Mouse (Mus musculus) erythroblast, adult 5-6 weeks (primary cell): ENCODE measurements around the gene Hectd3. TPM values are rescaled to one million over a fixed set of nuclear protein-coding genes. Genes with fewer than 3 reads are reported as not detected.

Experiments
- ATAC-seq: replicated peaks from 2 replicates; pipeline ENCODE4 v1.8.0; 2016; ENCODE audit warnings: moderate number of reproducible peaks, mild to moderate bottlenecking, moderate TSS enrichment, inconsistent platforms; ENCODE audit not compliant: poor library complexity, low FRiP score, severe bottlenecking
- total RNA-seq, 2 experiments: library from RNA; stranded (forward) in 1 of 2; stranded (reverse) in 1 of 2; fragments of 150-400 nt in 1 of 2; fragments of 200-764, 138-1000 nt in 1 of 2; gene quantifications; 2 replicates each; pipeline versions ENCODE4 v1.2.3 to v1.2.4; 2015 to 2017; ENCODE audit warnings: low replicate concordance in 2 of 2

The Hectd3 gene
- total RNA-seq (2015; ENCODE audit: low replicate concordance): 5.8 and 7.9 TPM in 2 replicates
- 7.8 and 12.3 TPM in 2 replicates for total RNA-seq (2017; ENCODE audit: low replicate concordance)

DNA sequence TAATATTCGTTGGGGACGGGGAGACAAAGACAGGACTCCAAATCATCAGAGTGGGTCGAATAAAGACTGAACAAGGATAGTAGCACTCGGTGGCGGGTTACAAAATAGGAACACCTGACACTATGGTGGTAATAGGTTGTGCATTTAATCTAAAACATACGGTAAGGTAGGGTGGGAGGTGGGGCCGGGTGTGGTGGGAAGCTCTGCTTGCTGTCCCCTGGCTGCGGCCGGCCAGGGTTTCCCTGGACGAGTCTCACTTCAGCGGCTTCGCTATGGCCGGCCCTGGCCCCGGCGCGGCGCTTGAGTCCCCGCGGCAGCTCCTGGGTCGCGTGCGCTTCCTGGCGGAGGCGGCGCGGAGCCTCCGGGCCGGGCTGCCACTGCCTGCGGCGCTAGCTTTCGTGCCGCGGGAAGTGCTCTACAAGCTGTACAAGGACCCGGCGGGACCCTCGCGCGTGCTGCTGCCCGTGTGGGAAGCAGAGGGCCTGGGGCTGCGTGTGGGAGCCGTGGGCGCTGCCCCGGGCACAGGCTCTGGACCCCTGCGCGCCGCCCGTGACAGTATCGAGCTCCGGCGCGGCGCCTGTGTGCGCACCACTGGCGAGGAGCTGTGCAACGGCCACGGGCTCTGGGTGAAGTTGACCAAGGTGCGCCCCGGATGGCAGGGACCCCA lies at the start of gene Hectd3:
Hectd3 (plus strand) TSS at position 187 of the 667 bp plus-strand sequence.
- peak; percentile 62 for ATAC-seq

DNA sequence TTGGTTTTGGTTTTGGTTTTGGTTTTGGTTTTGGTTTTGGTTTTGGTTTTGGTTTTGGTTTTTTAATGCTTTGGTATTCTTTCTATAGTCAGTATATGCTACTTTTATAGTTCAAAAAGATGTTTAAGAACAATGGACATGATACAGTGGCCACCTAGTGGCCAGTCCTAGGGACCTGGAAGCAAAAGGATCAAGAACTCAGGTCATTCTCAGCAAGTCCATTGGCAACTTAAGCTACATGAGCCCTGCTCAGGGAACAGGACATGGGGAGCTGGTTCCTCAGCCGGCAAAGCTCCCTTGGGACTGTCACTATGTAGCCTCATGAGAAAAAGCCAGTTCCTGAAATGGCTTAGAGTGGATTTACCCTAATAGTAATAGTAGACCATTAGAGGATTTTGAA lies 43.5 kb upstream of the Hectd3 start:
- no peak for ATAC-seq

DNA sequence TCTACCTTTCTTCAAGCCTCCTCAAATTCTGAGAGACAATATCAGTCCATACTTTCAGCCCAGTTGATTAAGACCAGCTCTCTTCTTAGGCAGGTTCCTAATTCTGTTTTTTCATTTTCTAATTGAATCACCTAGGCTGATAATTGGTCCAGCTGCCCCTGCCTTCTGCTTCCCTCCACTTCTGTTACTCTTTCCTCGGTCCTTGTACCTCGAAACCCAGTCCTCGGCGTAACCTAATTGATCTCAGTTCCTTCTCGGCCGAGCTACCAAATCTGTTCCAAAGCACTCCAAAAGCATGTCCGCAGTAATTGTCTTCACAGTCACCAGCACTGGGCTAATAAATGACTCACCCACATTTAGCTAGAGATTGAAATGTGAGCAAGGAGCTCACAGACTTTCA lies 40.2 kb upstream of the Hectd3 start:
- no peak for ATAC-seq

- ATAC-seq: no peak
These were observed 18.6 kb upstream of the Hectd3 start for GRCm38 (mm10) chr4:116976503-116976902.

- no peak for ATAC-seq
These were observed 9.4 kb upstream of the Hectd3 start for GRCm38 (mm10) chr4:116985681-116986080.

GRCm38 (mm10) chr4:116986400-116987121 lies 8.6 kb upstream of the Hectd3 start:
- peak; percentile 85 for ATAC-seq

DNA sequence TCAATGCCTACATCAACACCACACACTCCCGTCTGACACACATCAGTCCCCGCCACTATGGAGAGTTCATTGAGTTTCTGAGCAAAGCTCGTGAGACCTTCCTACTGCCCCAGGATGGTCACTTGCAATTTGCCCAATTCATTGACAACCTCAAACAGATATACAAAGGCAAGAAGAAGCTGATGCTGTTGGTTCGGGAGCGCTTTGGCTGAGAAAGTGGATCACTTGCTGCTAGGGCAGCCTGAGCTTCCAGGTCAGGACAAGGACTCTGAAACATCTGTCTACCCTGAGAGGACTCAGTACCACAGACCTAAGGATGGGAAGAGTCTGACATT lies 8.0 kb upstream of the Hectd3 start:
- no peak for ATAC-seq

GRCm38 (mm10) chr4:116989731-116990130 lies 5.4 kb upstream of the Hectd3 start:
- no peak for ATAC-seq

DNA sequence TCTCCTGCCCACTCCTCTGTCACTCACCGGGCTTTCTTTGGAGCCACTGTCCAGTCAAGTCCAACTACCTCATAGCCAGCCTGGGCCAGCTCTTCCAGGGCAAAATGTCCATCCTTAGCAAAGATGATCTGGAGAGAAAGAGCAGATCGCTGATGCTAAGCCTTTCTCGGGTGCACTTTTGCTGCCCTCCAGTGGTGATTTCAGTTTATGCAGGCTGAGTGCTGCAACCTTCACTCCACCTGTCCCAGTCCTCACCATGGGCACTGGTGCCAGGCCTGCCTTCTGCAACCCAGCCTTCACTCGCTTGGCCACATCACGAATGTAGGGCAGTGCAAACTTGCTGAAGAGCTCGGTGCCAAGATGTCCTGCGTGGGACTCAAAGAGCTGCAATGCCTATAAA lies 3.8 kb upstream of the Hectd3 start:
- ATAC-seq: peak; percentile 25

- ATAC-seq: peak; percentile 79
These were observed 1.2 kb upstream of the Hectd3 start, which contains the start of gene Urod for GRCm38 (mm10) chr4:116993672-116994621. Urod (minus strand) TSS chr4:116994413.

GRCm38 (mm10) chr4:116995798-116996135 lies 650 bp downstream of the Hectd3 start:
- peak; percentile 24 for ATAC-seq

DNA sequence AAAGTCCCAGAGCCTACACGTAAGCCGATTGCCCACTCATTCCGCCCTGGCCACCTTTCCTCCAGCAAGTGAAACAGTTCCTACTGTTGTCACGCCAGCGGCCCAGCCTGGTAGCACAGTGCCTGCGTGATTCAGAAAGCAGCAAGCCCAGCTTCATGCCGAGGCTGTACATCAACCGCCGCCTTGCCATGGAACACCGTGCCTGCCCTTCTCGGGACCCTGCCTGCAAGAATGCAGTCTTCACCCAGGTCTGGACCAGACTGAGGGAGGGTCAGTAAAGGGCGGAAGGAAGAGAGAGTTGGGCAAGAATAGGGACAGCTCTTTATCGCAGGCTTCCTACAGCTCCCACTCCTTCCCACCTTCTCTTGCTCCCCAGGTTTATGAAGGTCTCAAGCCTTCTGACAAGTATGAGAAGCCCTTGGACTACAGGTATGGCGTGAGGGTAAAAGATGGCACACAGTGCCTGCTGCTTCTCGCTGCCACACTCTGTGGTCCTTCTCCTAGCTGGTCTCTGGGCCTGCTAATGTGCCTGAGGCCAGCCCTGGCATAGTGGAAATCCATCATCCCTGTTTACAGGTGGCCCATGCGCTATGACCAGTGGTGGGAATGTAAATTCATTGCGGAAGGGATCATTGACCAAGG lies 4.5 kb downstream of the Hectd3 start:
- no peak for ATAC-seq

GRCm38 (mm10) chr4:117001957-117002356 lies 6.8 kb downstream of the Hectd3 start:
- ATAC-seq: no peak

DNA sequence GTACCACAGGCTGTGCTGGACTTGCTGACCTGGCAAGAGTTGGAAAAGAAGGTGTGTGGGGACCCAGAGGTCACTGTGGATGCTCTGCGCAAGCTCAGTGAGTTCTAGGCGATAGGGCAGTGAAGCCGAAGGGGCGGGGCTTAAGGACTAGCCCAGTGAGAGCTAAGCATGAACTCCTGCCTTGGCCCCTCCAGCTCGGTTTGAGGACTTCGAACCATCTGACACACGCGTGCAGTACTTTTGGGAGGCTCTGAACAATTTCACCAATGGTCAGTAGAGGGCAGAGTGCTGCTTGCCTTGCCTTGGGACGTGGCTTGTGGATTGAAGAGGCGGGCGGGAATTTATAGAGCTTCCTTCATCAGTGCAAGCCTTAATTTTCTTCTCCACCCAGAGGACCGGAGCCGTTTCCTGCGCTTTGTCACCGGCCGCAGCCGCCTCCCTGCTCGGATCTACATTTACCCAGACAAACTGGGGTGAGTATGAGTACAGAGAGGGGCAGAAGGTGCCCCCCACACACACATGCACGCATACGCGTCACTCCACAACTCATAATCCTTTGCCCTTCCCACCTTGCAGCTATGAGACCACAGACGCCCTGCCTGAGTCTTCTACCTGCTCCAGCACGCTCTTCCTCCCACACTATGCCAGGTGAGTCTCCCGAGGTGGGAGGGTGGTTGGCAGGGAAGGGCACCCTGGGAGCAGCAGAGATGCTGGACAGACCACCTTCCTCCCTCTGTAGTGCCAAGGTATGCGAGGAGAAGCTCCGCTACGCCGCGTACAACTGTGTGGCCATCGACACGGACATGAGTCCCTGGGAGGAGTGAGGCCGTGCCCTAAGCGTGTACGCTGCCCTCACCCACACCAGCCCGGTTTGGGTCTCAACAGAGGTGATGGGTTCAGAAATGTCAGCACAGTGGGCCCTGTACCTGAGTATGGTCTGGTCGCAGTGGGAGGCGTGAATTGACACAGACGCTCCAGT lies 7.7 kb downstream of the Hectd3 start:
- ATAC-seq: peak; percentile 69

- no peak for ATAC-seq
These were observed 9.5 kb downstream of the Hectd3 start for GRCm38 (mm10) chr4:117004649-117005048.

- ATAC-seq: no peak
These were observed 10.7 kb downstream of the Hectd3 start for GRCm38 (mm10) chr4:117005611-117006400.

DNA sequence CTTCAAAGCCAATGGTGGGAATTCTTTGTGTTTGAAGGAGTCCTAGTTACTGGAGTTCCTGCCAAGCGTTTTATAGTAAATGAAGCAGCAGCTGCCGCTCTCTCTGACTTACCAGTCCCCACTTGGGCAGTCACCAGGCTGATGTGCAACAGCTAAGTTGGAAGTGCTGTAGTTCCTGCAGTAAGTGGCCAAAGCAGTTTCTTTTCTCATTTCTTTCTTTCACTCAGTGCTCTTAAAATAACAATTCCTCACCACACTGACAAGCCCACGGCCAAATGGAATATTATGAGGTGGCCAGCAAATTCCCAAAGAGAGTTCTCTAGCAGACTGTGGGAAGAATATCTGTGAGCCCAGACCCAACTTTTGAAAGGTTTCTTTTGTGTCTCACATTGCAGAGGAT lies 11.9 kb downstream of the Hectd3 start:
- no peak for ATAC-seq

GRCm38 (mm10) chr4:117010231-117010630 lies 15.1 kb downstream of the Hectd3 start:
- ATAC-seq: no peak
